Mouse (Mus musculus): ENCODE data around the gene Gorab. TPM values are rescaled to one million over a fixed set of nuclear protein-coding genes. Genes with fewer than 3 reads are reported as not detected.
A peak's percentile ranks its signal among the peaks of the same experiment; 100 is the strongest.

Gene Gorab
- polyA plus RNA-seq (2015; fragmentation: Nextera tagmentation; extraction: Ambion mirVana), result 40.3 and 41.9 TPM in 2 replicates

- H3K36me3 ChIP-seq, result no peaks in the 10 kb centered on the region
- H3K4me2 ChIP-seq, result peak within 1 kb of the TSS; percentile 78
- no peaks in the 10 kb centered on the region for H3K9me3 ChIP-seq
- peaks cover 22% of the 10 kb centered on the region for H3K4me1 ChIP-seq
- WGBS, result under 1% methylated on average over 28 of the region's 28 CpGs
- peak within 1 kb of the TSS; percentile 86 for H3K9ac ChIP-seq
- H3K27me3 ChIP-seq, result no peaks in the 10 kb centered on the region
- H3K27ac ChIP-seq, result peak within 1 kb of the TSS; percentile 85
- ATAC-seq (ENCODE audit: insufficient number of reproducible peaks, insufficient read depth, low FRiP score, low TSS enrichment, low read depth), result peak; percentile 98
- peak within 1 kb of the TSS; percentile 77 for H3K4me3 ChIP-seq
Measured at GRCm38 (mm10) chr1:163403498-163404126, at the start of gene Gorab. Gene Gorab, minus strand, starts transcription at chr1:163403669.

GRCm38 (mm10) chr1:163443832-163444231 is 40.4 kb upstream of the Gorab start:
- H3K9ac ChIP-seq, result no peak overlapping the region
- no peak overlapping the region for H3K27ac ChIP-seq
- no peaks in the 10 kb centered on the region for H3K36me3 ChIP-seq
- H3K9me3 ChIP-seq, result no peaks in the 10 kb centered on the region
- no peaks in the 10 kb centered on the region for H3K27me3 ChIP-seq
- H3K4me3 ChIP-seq, result no peak overlapping the region
- WGBS, result 10% methylated on average over 3 of the region's 3 CpGs
- no peak overlapping the region for H3K4me2 ChIP-seq
- H3K4me1 ChIP-seq, result peaks cover 13% of the 10 kb centered on the region
- ATAC-seq (ENCODE audit: insufficient number of reproducible peaks, insufficient read depth, low FRiP score, low TSS enrichment, low read depth), result no peak

DNA sequence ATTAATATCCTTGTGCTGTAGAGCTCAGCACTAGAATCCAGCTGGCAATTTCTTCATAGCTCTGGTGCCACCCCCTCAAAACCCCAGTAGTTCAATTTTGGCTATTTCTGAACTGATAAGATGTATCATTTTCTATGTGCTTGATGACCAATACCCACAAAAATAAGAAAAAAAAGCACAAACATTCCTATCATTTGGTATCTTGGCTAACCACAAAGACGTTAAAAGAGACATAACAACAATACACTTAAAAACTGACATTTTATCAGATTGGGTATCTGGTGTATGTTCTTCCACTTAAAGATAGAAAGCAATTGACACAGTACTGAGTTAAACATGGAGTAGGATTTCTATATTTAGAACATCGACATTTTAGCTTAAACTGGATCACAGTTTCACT is 35.5 kb upstream of the Gorab start:
- Histone ChIP-seq H3K9me3 (no peaks in the 10 kb centered on the region), H3K27me3 (no peaks in the 10 kb centered on the region), H3K36me3 (no peaks in the 10 kb centered on the region), H3K4me1 (peaks cover 9% of the 10 kb centered on the region), H3K9ac (no peak overlapping the region), H3K27ac (no peak overlapping the region), H3K4me2 (no peak overlapping the region), H3K4me3 (no peak overlapping the region)
- 67% methylated on average over 2 of the region's 2 CpGs for WGBS
- no peak for ATAC-seq (ENCODE audit: insufficient number of reproducible peaks, insufficient read depth, low FRiP score, low TSS enrichment, low read depth)

GRCm38 (mm10) chr1:163423467-163424014 is 20.1 kb upstream of the Gorab start:
- Histone ChIP-seq H3K27ac (peak overlapping the region; percentile 90), H3K27me3 (no peaks in the 10 kb centered on the region), H3K36me3 (no peaks in the 10 kb centered on the region), H3K4me1 (peaks cover 33% of the 10 kb centered on the region), H3K4me2 (peak overlapping the region; percentile 35), H3K4me3 (no peak overlapping the region), H3K9me3 (no peaks in the 10 kb centered on the region), H3K9ac (0 out of 2 replicates have a peak overlapping the region, but pooled peaks have one; percentile 27)
- 21% methylated on average over 8 of the region's 8 CpGs for WGBS
- peak; percentile 94 for ATAC-seq (ENCODE audit: insufficient number of reproducible peaks, insufficient read depth, low FRiP score, low TSS enrichment, low read depth)

DNA sequence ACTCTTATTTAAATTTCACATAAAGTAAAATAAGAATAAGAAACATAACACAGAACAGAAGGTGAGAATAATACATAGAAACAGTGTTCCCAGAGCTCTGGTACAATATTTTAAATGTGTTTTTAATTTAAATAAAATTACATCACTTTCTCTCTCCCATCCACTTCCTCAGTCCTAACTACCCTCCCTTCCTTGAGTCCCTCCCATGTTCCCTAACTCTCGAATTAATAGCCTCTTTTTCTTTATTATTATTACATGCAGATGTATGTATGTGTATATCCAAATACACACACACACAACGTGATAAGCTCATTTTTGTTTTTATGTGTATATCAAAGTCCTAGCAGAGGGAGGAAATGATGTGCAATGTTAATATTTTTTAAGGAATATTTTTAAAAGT is 13.7 kb upstream of the Gorab start:
- Histone ChIP-seq H3K36me3 (no peaks in the 10 kb centered on the region), H3K4me2 (no peak overlapping the region), H3K9ac (no peak overlapping the region), H3K9me3 (no peaks in the 10 kb centered on the region), H3K27ac (no peak overlapping the region), H3K4me3 (no peak overlapping the region), H3K27me3 (no peaks in the 10 kb centered on the region), H3K4me1 (no peaks in the 10 kb centered on the region)
- no peak for ATAC-seq (ENCODE audit: insufficient number of reproducible peaks, insufficient read depth, low FRiP score, low TSS enrichment, low read depth)
- 29% methylated on average over 2 of the region's 2 CpGs for WGBS

DNA sequence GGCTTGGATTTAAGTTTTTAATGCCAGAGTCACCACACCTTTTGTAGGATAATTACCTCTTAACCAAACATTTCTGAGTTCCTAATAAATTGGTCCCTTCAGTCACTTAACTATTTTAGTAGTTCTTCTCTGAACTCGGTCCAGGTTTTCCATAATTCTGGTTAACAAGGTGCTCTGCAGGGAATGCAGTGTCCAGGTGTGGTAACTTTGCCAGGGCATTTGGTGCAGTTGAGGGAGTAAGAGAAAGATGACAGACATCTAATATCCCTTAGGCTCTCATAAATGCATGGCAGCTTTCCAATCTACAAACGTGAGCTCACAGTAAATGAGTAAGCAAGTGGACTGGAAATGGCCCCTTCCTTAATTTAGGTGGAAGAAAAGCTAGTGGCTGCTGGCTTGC is 10.7 kb upstream of the Gorab start:
- Histone ChIP-seq H3K4me2 (no peak overlapping the region), H3K9ac (no peak overlapping the region), H3K4me3 (no peak overlapping the region), H3K4me1 (no peaks in the 10 kb centered on the region), H3K9me3 (no peaks in the 10 kb centered on the region), H3K27ac (no peak overlapping the region), H3K27me3 (no peaks in the 10 kb centered on the region), H3K36me3 (no peaks in the 10 kb centered on the region)
- WGBS, result 62% methylated on average over 2 of the region's 2 CpGs
- no peak for ATAC-seq (ENCODE audit: insufficient number of reproducible peaks, insufficient read depth, low FRiP score, low TSS enrichment, low read depth)

GRCm38 (mm10) chr1:163406203-163406602 is 2.7 kb upstream of the Gorab start:
- Histone ChIP-seq H3K4me2 (no peak overlapping the region), H3K27ac (no peak overlapping the region), H3K36me3 (no peaks in the 10 kb centered on the region), H3K4me1 (peaks cover 14% of the 10 kb centered on the region), H3K4me3 (no peak overlapping the region), H3K9me3 (no peaks in the 10 kb centered on the region), H3K27me3 (no peaks in the 10 kb centered on the region), H3K9ac (no peak overlapping the region)
- ATAC-seq (ENCODE audit: insufficient number of reproducible peaks, insufficient read depth, low FRiP score, low TSS enrichment, low read depth), result no peak
- 84% methylated on average over 3 of the region's 3 CpGs for WGBS

DNA sequence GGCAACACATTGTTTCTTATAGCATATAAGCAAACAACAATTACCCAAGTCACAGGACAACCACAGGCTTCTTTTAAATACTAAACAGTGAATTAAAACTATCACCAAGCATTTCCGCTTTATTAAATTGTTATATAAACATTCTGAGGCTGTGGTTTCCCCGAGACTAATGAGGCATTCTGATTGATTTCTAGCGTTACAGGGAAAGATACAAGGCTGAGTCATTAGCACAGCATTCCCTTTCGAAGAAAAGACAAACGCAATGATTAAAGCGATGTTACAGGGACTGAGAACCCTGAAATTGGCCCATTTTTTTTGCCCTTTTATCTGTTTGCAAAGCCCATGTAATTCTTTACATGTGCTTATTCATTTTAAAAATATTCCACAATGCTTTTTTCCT is 12.1 kb downstream of the Gorab start:
- Histone ChIP-seq H3K4me2 (no peak overlapping the region), H3K27ac (peak overlapping the region; percentile 22)
- WGBS, result 37% methylated on average over 6 of the region's 6 CpGs

GRCm38 (mm10) chr1:163390044-163390443 is 13.4 kb downstream of the Gorab start:
- H3K4me2 ChIP-seq, result no peak overlapping the region
- 71% methylated on average over 4 of the region's 4 CpGs for WGBS
- H3K9me3 ChIP-seq, result no peaks in the 10 kb centered on the region
- no peak overlapping the region for H3K9ac ChIP-seq
- ATAC-seq (ENCODE audit: insufficient number of reproducible peaks, insufficient read depth, low FRiP score, low TSS enrichment, low read depth), result no peak
- no peak overlapping the region for H3K4me3 ChIP-seq
- peaks cover 27% of the 10 kb centered on the region for H3K4me1 ChIP-seq
- no peaks in the 10 kb centered on the region for H3K27me3 ChIP-seq
- H3K36me3 ChIP-seq, result peaks cover 59% of the 10 kb centered on the region
- H3K27ac ChIP-seq, result 0 out of 2 replicates have a peak overlapping the region, but pooled peaks have one; percentile 4

More for the DNA sequence above, 12.1 kb downstream of the Gorab start:
- Histone ChIP-seq H3K4me3 (no peak overlapping the region), H3K4me1 (peaks cover 33% of the 10 kb centered on the region), H3K9me3 (no peaks in the 10 kb centered on the region), H3K9ac (no peak overlapping the region), H3K36me3 (peaks cover 55% of the 10 kb centered on the region), H3K27me3 (no peaks in the 10 kb centered on the region)
- no peak for ATAC-seq (ENCODE audit: insufficient number of reproducible peaks, insufficient read depth, low FRiP score, low TSS enrichment, low read depth)

DNA sequence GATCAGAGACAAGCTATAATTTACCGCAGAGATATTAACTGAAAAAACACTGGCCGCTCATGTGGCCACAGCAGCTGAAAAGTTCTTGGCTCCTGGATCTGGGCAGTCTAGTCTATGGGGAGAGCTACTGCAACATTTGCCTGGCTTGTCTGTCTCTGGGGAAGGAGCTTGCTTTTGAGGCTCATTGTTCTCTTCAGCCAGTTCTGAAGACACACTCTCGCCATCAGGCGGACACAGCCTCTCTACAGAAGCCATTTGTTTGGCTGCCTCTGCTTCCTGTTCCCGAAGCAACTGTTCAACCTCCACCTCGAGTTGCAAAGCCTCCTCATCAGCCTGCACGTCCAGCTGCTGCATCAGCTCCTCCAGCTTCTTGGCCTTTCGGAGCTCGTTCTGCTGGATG is 17.3 kb downstream of the Gorab start:
- peaks cover 21% of the 10 kb centered on the region for H3K4me1 ChIP-seq
- no peak overlapping the region for H3K4me3 ChIP-seq
- H3K27ac ChIP-seq, result no peak overlapping the region
- no peak overlapping the region for H3K9ac ChIP-seq
- no peak for ATAC-seq (ENCODE audit: insufficient number of reproducible peaks, insufficient read depth, low FRiP score, low TSS enrichment, low read depth)
- H3K36me3 ChIP-seq, result peaks cover 39% of the 10 kb centered on the region
- no peaks in the 10 kb centered on the region for H3K9me3 ChIP-seq
- no peak overlapping the region for H3K4me2 ChIP-seq
- H3K27me3 ChIP-seq, result no peaks in the 10 kb centered on the region
- WGBS, result 77% methylated on average over 9 of the region's 9 CpGs

GRCm38 (mm10) chr1:163383442-163384027 is 19.9 kb downstream of the Gorab start:
- no peaks in the 10 kb centered on the region for H3K27me3 ChIP-seq
- WGBS, result 15% methylated on average over 5 of the region's 5 CpGs
- no peak overlapping the region for H3K4me3 ChIP-seq
- H3K9me3 ChIP-seq, result no peaks in the 10 kb centered on the region
- H3K27ac ChIP-seq, result peak overlapping the region; percentile 55
- no peak for ATAC-seq (ENCODE audit: insufficient number of reproducible peaks, insufficient read depth, low FRiP score, low TSS enrichment, low read depth)
- no peak overlapping the region for H3K4me2 ChIP-seq
- H3K9ac ChIP-seq, result no peak overlapping the region
- peaks cover 16% of the 10 kb centered on the region for H3K4me1 ChIP-seq
- peaks cover 34% of the 10 kb centered on the region for H3K36me3 ChIP-seq
